Mouse (Mus musculus) heart, embryonic 15.5 days (tissue): Measurements from ENCODE around the gene Dmc1. TPM values are rescaled to one million over a fixed set of nuclear protein-coding genes. Genes with fewer than 3 reads are reported as not detected.

Experiments used
- ATAC-seq: fragments of 200-750 bp; cut with Nextera tagmentation; replicated peaks from 2 replicates; pipeline ENCODE4 v1.8.0; 2017; ENCODE audit warnings: low read depth, moderate TSS enrichment; ENCODE audit not compliant: insufficient number of reproducible peaks, insufficient read depth, low FRiP score
- H3K27ac ChIP-seq: fragments of 300-500 bp; sonication (generic); 2 replicates; pipeline ENCODE4 v1.5.1; 2015; ENCODE audit warnings: mild to moderate bottlenecking, inconsistent platforms
- H3K27me3 ChIP-seq: fragments of 300-500 bp; sonication (generic); 2 replicates; pipeline ENCODE4 v1.6.1; 2015; ENCODE audit warnings: inconsistent platforms
- H3K36me3 ChIP-seq: fragments of 300-500 bp; sonication (generic); 2 replicates; pipeline ENCODE4 v1.6.1; 2015; ENCODE audit warnings: mild to moderate bottlenecking, inconsistent platforms
- H3K4me1 ChIP-seq: fragments of 300-500 bp; sonication (generic); replicated peaks from 2 replicates; pipeline ENCODE4 v1.6.1; 2015; ENCODE audit warnings: inconsistent platforms
- H3K4me2 ChIP-seq: fragments of 300-500 bp; sonication (generic); 2 replicates; pipeline ENCODE4 v1.6.1; 2015; ENCODE audit warnings: inconsistent platforms, mild to moderate bottlenecking, moderate library complexity
- H3K4me3 ChIP-seq: fragments of 300-500 bp; sonication (generic); 2 replicates; pipeline ENCODE4 v1.5.1; 2015; ENCODE audit warnings: mild to moderate bottlenecking, inconsistent platforms
- H3K9ac ChIP-seq: fragments of 300-500 bp; sonication (generic); 2 replicates; pipeline ENCODE4 v1.6.1; 2015; ENCODE audit warnings: mild to moderate bottlenecking, inconsistent platforms
- H3K9me3 ChIP-seq: fragments of 300-500 bp; sonication (generic); replicated peaks from 2 replicates; pipeline ENCODE4 v1.6.1; 2016; ENCODE audit warnings: inconsistent platforms
- WGBS: fragments of 180-500 bp; shearing (Covaris S2); methylation state at CpG from one replicate; pipeline ENCODE4 v1.1.7; 2015; ENCODE audit warnings: mixed read lengths; 5-methylcytosine and 5-hydroxymethylcytosine counted together
- polyA plus RNA-seq: library from polyadenylated mRNA; unstranded; fragments of >200 nt; fragmentation: Nextera tagmentation; extraction: Ambion mirVana; gene quantifications from 2 replicates; pipeline ENCODE4 v1.2.1, GENCODE M21; 2015

Gene Dmc1
- polyA plus RNA-seq, 1 experiment from 2014 or later: 1.5 TPM

GRCm38 (mm10) chr15:79559649-79560048, 45.3 kb downstream of the Dmc1 start:
- no peaks in the 10 kb centered on the region for H3K9me3 ChIP-seq
- H3K9ac ChIP-seq: no peak overlapping the region
- H3K4me2 ChIP-seq: no peak overlapping the region
- H3K36me3 ChIP-seq: no peaks in the 10 kb centered on the region
- no peaks in the 10 kb centered on the region for H3K27me3 ChIP-seq
- ATAC-seq: no peak
- 66% methylated on average over 3 of the region's 3 CpGs for WGBS
- H3K27ac ChIP-seq: no peak overlapping the region
- no peaks in the 10 kb centered on the region for H3K4me1 ChIP-seq
- no peak overlapping the region for H3K4me3 ChIP-seq

GRCm38 (mm10) chr15:79552566-79552965, 52.3 kb downstream of the Dmc1 start:
- Histone ChIP-seq H3K36me3 (no peaks in the 10 kb centered on the region), H3K9me3 (no peaks in the 10 kb centered on the region), H3K27me3 (0 out of 2 replicates have a peak, but pooled peaks cover 5% of the 10 kb centered on the region), H3K4me2 (no peak overlapping the region), H3K4me3 (no peak overlapping the region), H3K4me1 (no peaks in the 10 kb centered on the region), H3K27ac (no peak overlapping the region), H3K9ac (no peak overlapping the region)
- 61% methylated on average over 5 of the region's 5 CpGs for whole genome bisulfite sequencing
- ATAC-seq: no peak

GRCm38 (mm10) chr15:79548226-79548625, 56.7 kb downstream of the Dmc1 start:
- Histone ChIP-seq H3K9ac (no peak overlapping the region), H3K4me1 (peaks cover 21% of the 10 kb centered on the region), H3K27ac (no peak overlapping the region), H3K4me2 (no peak overlapping the region), H3K36me3 (peaks cover 11% of the 10 kb centered on the region), H3K4me3 (no peak overlapping the region), H3K27me3 (0 out of 2 replicates have a peak, but pooled peaks cover 5% of the 10 kb centered on the region), H3K9me3 (no peaks in the 10 kb centered on the region)
- no peak for ATAC-seq
- 88% methylated on average over 2 of the region's 2 CpGs for WGBS

GRCm38 (mm10) chr15:79547289-79547820, 57.6 kb downstream of the Dmc1 start:
- Histone ChIP-seq H3K4me3 (peak overlapping the region; percentile 79), H3K4me1 (peaks cover 23% of the 10 kb centered on the region), H3K4me2 (peak overlapping the region; percentile 74), H3K36me3 (peaks cover 20% of the 10 kb centered on the region), H3K27ac (peak overlapping the region; percentile 97), H3K27me3 (0 out of 2 replicates have a peak, but pooled peaks cover 5% of the 10 kb centered on the region), H3K9ac (peak overlapping the region; percentile 52; the same call in 1 of the 2 replicates), H3K9me3 (no peaks in the 10 kb centered on the region)
- ATAC-seq: 0 out of 2 replicates have a peak, but pooled peaks have one; percentile 3
- 74% methylated on average over 17 of the region's 17 CpGs for WGBS

GRCm38 (mm10) chr15:79546410-79547288, 58.3 kb downstream of the Dmc1 start, which contains the start of gene Ddx17:
Gene Ddx17, minus strand, starts transcription at chr15:79546741.
- Histone ChIP-seq H3K4me1 (peaks cover 23% of the 10 kb centered on the region), H3K4me2 (peak within 1 kb of the TSS; percentile 74), H3K27me3 (0 out of 2 replicates have a peak, but pooled peaks cover 5% of the 10 kb centered on the region), H3K4me3 (peak within 1 kb of the TSS; percentile 79), H3K9ac (peak within 1 kb of the TSS; percentile 93), H3K9me3 (no peaks in the 10 kb centered on the region), H3K27ac (peak within 1 kb of the TSS; percentile 97), H3K36me3 (peaks cover 27% of the 10 kb centered on the region)
- peak; percentile 97 for ATAC-seq
- 2% methylated on average over 84 of the region's 84 CpGs for WGBS

- peak overlapping the region; percentile 93 for H3K9ac ChIP-seq
These were observed 58.9 kb downstream of the Dmc1 start for GRCm38 (mm10) chr15:79545921-79546399.

DNA sequence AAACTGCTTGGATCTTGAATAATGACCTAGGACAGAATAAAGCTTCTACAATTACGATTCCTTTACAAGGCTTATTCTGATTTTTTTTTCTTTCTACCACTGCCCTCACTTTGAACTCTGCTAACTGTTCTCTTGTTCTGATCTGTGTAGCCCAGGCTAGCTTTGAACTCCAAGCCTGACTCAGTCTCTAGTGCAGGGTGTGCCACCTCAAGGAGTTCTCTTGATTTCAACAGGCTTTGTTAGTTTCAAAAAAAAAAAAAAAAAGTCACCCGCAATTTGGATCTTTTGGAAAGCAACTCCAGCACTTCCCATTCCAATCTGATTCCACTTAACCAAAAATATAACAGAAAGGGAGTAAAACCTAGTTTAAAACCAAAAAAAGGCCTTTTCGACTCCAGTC, 59.4 kb downstream of the Dmc1 start:
- peaks cover 23% of the 10 kb centered on the region for H3K4me1 ChIP-seq
- 3% methylated on average over 3 of the region's 3 CpGs for WGBS
- ATAC-seq: no peak
- peaks cover 36% of the 10 kb centered on the region for H3K36me3 ChIP-seq
- peak overlapping the region; percentile 97 for H3K27ac ChIP-seq
- peak overlapping the region; percentile 93 for H3K9ac ChIP-seq
- peak overlapping the region; percentile 79 for H3K4me3 ChIP-seq
- H3K4me2 ChIP-seq: peak overlapping the region; percentile 74
- H3K27me3 ChIP-seq: no peaks in the 10 kb centered on the region
- H3K9me3 ChIP-seq: no peaks in the 10 kb centered on the region

More at GRCm38 (mm10) chr15:79545921-79546399, 58.9 kb downstream of the Dmc1 start:
- Histone ChIP-seq H3K4me1 (peaks cover 23% of the 10 kb centered on the region), H3K36me3 (peaks cover 32% of the 10 kb centered on the region), H3K9me3 (no peaks in the 10 kb centered on the region), H3K27ac (peak overlapping the region; percentile 97), H3K4me2 (peak overlapping the region; percentile 74), H3K4me3 (peak overlapping the region; percentile 79), H3K27me3 (0 out of 2 replicates have a peak, but pooled peaks cover 2% of the 10 kb centered on the region)
- ATAC-seq: peak; percentile 73
- under 1% methylated on average over 52 of the region's 52 CpGs for WGBS

DNA sequence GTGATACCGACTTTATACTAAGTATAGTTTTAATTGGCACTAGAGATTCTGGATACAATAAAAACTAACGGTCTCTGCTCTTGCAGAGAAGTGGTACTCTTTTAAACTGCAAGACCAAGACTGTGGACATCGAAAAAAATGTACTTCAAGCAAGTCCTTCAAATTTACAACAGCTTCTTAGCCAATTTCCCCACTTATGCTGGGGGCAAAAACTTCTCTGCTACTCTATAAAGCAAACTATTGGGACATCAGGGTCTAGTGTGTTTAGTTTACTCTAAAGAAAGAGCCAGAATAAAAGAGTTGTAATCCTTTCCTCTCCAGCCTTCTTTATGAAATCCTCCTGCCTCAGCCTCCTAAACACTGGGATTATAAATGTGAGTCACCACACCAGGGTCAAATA, 60.9 kb downstream of the Dmc1 start:
- no peak for ATAC-seq

DNA sequence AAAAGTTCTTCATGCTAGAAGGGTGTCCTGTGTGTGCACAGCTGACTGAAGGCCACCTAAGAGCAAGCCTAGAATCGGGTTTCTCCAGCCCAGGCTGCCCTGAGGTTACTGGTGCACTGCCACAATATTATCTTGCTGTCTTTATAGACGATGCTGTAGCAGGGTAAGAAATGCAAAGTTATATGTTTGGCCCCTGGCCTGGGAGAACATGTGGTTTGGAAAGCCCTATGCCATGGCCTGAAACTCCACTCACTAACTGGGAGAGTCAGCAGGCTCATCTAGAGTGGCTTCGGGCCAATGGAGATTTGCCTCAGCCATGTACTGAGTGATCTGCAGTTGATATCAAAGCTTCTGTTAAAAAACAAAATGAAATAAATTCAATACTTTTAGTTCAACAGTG, 71.1 kb downstream of the Dmc1 start:
- Histone ChIP-seq H3K36me3 (peaks cover 98% of the 10 kb centered on the region), H3K9me3 (no peaks in the 10 kb centered on the region), H3K4me3 (no peak overlapping the region), H3K4me2 (no peak overlapping the region), H3K4me1 (peaks cover 5% of the 10 kb centered on the region), H3K27ac (no peak overlapping the region), H3K27me3 (no peaks in the 10 kb centered on the region), H3K9ac (no peak overlapping the region)
- 80% methylated on average over 3 of the region's 3 CpGs for WGBS
- ATAC-seq: no peak

More for the DNA sequence above, 60.9 kb downstream of the Dmc1 start:
- Histone ChIP-seq H3K9ac (no peak overlapping the region), H3K27me3 (no peaks in the 10 kb centered on the region), H3K4me3 (peak overlapping the region; percentile 79; the same call in 1 of the 2 replicates), H3K4me2 (peak overlapping the region; percentile 74), H3K9me3 (no peaks in the 10 kb centered on the region), H3K27ac (no peak overlapping the region), H3K36me3 (peaks cover 51% of the 10 kb centered on the region), H3K4me1 (peaks cover 23% of the 10 kb centered on the region)
- WGBS: 91% methylated on average over 3 of the region's 3 CpGs

DNA sequence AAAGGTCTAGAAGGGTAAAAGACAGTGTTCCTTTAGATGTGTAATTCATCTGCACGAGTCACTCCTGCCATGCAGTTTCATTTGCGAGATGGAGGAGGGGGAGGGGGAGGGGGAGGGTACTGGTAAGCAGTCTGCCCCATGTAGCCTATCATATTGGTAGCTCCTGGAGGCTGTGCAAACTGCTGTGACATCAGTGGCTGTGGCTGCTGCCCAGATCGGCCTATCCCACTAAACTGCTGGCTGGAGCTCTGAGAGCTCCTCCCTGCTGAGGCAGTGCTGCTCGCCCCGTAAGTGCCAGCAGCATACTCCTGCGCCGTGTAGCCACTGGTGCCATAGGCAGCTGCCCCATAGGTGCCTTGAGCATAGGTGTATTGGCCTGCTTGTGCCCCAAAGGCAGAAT, 75.0 kb downstream of the Dmc1 start:
- H3K4me2 ChIP-seq: no peak overlapping the region
- H3K9ac ChIP-seq: no peak overlapping the region
- ATAC-seq: no peak
- H3K4me1 ChIP-seq: peaks cover 8% of the 10 kb centered on the region
- H3K9me3 ChIP-seq: no peaks in the 10 kb centered on the region
- H3K36me3 ChIP-seq: peaks cover 84% of the 10 kb centered on the region
- no peak overlapping the region for H3K27ac ChIP-seq
- no peak overlapping the region for H3K4me3 ChIP-seq
- 74% methylated on average over 7 of the region's 7 CpGs for WGBS
- H3K27me3 ChIP-seq: no peaks in the 10 kb centered on the region

DNA sequence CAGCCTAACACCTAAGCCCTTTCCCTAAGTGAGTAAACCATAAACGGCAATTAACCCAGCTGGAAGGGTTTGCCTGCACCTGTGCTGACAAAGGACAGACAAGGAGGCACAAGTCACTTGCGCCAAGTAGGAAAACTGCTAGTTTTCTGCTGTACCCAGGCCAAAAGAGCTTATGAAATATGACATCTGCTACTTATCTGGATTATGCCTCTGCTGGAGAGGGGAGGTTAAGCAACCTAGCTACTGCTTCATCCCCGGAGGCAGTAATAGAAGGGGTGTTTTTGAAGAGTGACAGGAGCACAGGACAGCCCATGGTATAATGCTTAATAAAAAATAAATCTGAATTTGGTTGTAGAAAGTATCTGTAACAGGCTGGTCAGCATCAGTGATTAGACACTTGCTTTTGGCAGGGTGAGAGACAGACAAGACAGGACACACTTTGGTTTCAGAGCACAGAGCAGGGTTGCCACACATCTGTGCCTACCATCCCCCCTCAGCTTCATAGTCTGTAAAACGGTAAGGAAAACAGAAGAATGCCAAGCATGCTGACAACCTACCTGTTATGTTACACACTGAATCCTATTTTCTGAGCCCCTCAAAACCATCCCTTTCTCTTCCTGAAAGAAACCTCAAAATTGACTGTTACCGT, 76.8 kb downstream of the Dmc1 start:
- Histone ChIP-seq H3K9ac (no peak overlapping the region), H3K4me1 (peaks cover 8% of the 10 kb centered on the region), H3K27me3 (no peaks in the 10 kb centered on the region), H3K4me3 (no peak overlapping the region), H3K27ac (no peak overlapping the region), H3K4me2 (no peak overlapping the region), H3K36me3 (peaks cover 69% of the 10 kb centered on the region), H3K9me3 (no peaks in the 10 kb centered on the region)
- whole genome bisulfite sequencing: 60% methylated on average over 5 of the region's 5 CpGs
- no peak for ATAC-seq
